9 mouse cellular contexts compared by ENCODE assay signal in genomic region chr17:88195303-88195702, GRCm38 (mm10).
DNase-seq lines count a peak whose midpoint lies in the region; ATAC-seq and TF ChIP-seq lines count a peak whose summit lies in the region.
"Had no signal": no experiment of that assay in that cellular context is flagged by ENCODE, and none has a peak within 500 bp of the region (broad histone marks: within the 10 kb centered on the region; RNA-seq: fewer than 3 reads in every experiment).

No protein-coding gene starts in this region.

- no peak for ATAC-seq in forebrain, embryonic 14.5 days
- ATAC-seq in forebrain, embryonic 15.5 days (replicated peaks) = no peak
- ATAC-seq: midbrain, embryonic 16.5 days had no signal

- no peak overlapping the region for H3K4me2 ChIP-seq in forebrain, embryonic 14.5 days (ENCODE audit: low read length)
- no peak overlapping the region for H3K4me2 ChIP-seq in forebrain, embryonic 15.5 days (replicated peaks)
- peak overlapping the region; percentile 91 for H3K4me2 ChIP-seq in CH12.LX (ENCODE audit: insufficient read depth, low read depth, poor library complexity, severe bottlenecking)

- no peak for TF ChIP-seq CTCF in CH12.LX (conservative IDR thresholded peaks at IDR 0.05 in 1 of 2, IDR thresholded peaks at IDR 0.05 in 1 of 2; ENCODE audit: low read depth in 2 of 2, low read length in 2 of 2)
- no peak for TF ChIP-seq CTCF in thymus, adult 2 months (IDR thresholded peaks at IDR 0.05; ENCODE audit: borderline replicate concordance, control insufficient read depth, extremely low read depth, insufficient read depth, low read length, poor library complexity)

- in situ Hi-C loops in CH12.LX (cut with MboI; ENCODE audit: low pct_ligation_motif_present, low pct_unique_long_range_greater_than_20kb, low sequenced_read_pairs) = no loop called here

- no peaks in the 10 kb centered on the region for H3K36me3 ChIP-seq in forebrain, embryonic 14.5 days (ENCODE audit: control insufficient read depth, insufficient read depth, low read length)
- no peaks in the 10 kb centered on the region for H3K36me3 ChIP-seq in forebrain, embryonic 15.5 days
- peaks cover 22 to 51% of the 10 kb centered on the region in 2 experiments for H3K36me3 ChIP-seq in CH12.LX (replicated peaks in 1 of 2; ENCODE audit: control insufficient read depth in 1 of 2, insufficient read depth in 1 of 2, low read length in 1 of 2)
- H3K36me3 ChIP-seq in thymus, adult 2 months (ENCODE audit: control insufficient read depth, insufficient read depth, low read length) = no peaks in the 10 kb centered on the region

- H3K27me3 ChIP-seq in forebrain, embryonic 14.5 days (replicated peaks; ENCODE audit: control insufficient read depth, insufficient read depth, low read length) = no peaks in the 10 kb centered on the region
- no peaks in the 10 kb centered on the region for H3K27me3 ChIP-seq in forebrain, embryonic 15.5 days
- no peaks in the 10 kb centered on the region for H3K27me3 ChIP-seq in CH12.LX (replicated peaks)
- H3K27me3 ChIP-seq in thymus, adult 2 months (ENCODE audit: control insufficient read depth, insufficient read depth, low read length) = no peaks in the 10 kb centered on the region

- H3K9ac ChIP-seq in forebrain, embryonic 14.5 days (ENCODE audit: low read length) = no peak overlapping the region
- no peak overlapping the region for H3K9ac ChIP-seq in forebrain, embryonic 15.5 days (replicated peaks)
- peak overlapping the region; percentile 57; the same call in 1 of the 2 replicates for H3K9ac ChIP-seq in CH12.LX (ENCODE audit: insufficient read depth, low read depth)

- no peaks in the 10 kb centered on the region for H3K9me3 ChIP-seq in forebrain, embryonic 14.5 days (replicated peaks; ENCODE audit: control insufficient read depth, low read length)
- H3K9me3 ChIP-seq in forebrain, embryonic 15.5 days = no peaks in the 10 kb centered on the region
- peaks cover 3% of the 10 kb centered on the region for H3K9me3 ChIP-seq in CH12.LX (replicated peaks; ENCODE audit: low read length)

- no peak overlapping the region for H3K27ac ChIP-seq in forebrain, embryonic 14.5 days (ENCODE audit: low read depth, low read length)
- H3K27ac ChIP-seq in forebrain, embryonic 15.5 days (replicated peaks) = no peak overlapping the region
- peak overlapping the region; percentile 100 for H3K27ac ChIP-seq in CH12.LX (ENCODE audit: insufficient read depth, low read depth)
- no peak overlapping the region for H3K27ac ChIP-seq in thymus, adult 2 months (ENCODE audit: control insufficient read depth, insufficient read depth, low read length)

- 90% methylated on average over 2 of the region's 2 CpGs for WGBS in forebrain, embryonic 14.5 days
- 88% methylated on average over 2 of the region's 2 CpGs for WGBS in forebrain, embryonic 15.5 days
- 94% methylated on average over 2 of the region's 2 CpGs for WGBS in thymus, adult 2 months

- peak; percentile 91 for TF ChIP-seq EP300 in CH12.LX (IDR thresholded peaks at IDR 0.05; ENCODE audit: low read length)

- H3K4me1 ChIP-seq in forebrain, embryonic 14.5 days (ENCODE audit: control insufficient read depth, insufficient read depth, low read length) = no peaks in the 10 kb centered on the region
- H3K4me1 ChIP-seq in forebrain, embryonic 15.5 days = no peaks in the 10 kb centered on the region
- peaks cover 18 to 63% of the 10 kb centered on the region in 2 experiments for H3K4me1 ChIP-seq in CH12.LX (ENCODE audit: control insufficient read depth in 1 of 2, insufficient read depth in 2 of 2)
- peaks cover 2% of the 10 kb centered on the region for H3K4me1 ChIP-seq in thymus, adult 2 months (replicated peaks; ENCODE audit: control insufficient read depth, insufficient read depth, low read length)

- intact Hi-C loops in left cerebral cortex, postnatal 10 days (cut with DNase I) = no loop called here

- peaks cover 56% of the 10 kb centered on the region for H3K79me2 ChIP-seq in CH12.LX (replicated peaks; ENCODE audit: control insufficient read depth, extremely low read depth, insufficient read depth, poor library complexity, severe bottlenecking)

- peak; percentile 24 for TF ChIP-seq RAD21 in CH12.LX (IDR thresholded peaks at IDR 0.05; ENCODE audit: low read depth, low read length)

- H3K4me3 ChIP-seq in forebrain, embryonic 14.5 days (ENCODE audit: low read depth, low read length) = no peak overlapping the region
- no peak overlapping the region for H3K4me3 ChIP-seq in forebrain, embryonic 15.5 days
- H3K4me3 ChIP-seq in CH12.LX (replicated peaks in 1 of 3; ENCODE audit: low read depth in 2 of 3, low read length in 2 of 3, poor library complexity in 1 of 3) = peak overlapping the region in 2 of 3 experiments; percentile 0 to 80
- H3K4me3 ChIP-seq in thymus, adult 2 months (ENCODE audit: control insufficient read depth, insufficient read depth, low read length) = no peak overlapping the region

- TF ChIP-seq POLR2A in CH12.LX (IDR thresholded peaks at IDR 0.05; ENCODE audit: low read depth, low read length) = no peak; the same call in none of the 2 replicates
- no peak for TF ChIP-seq POLR2A in thymus, adult 2 months (IDR thresholded peaks at IDR 0.05; ENCODE audit: control insufficient read depth, extremely low read depth, insufficient read depth, low read length, poor library complexity)

- dilution Hi-C loops in CH12.LX (cut with MboI; ENCODE audit: extremely low pct_ligation_motif_present, extremely low pct_unique_long_range_greater_than_20kb, low sequenced_read_pairs) = no loop called here

- DNase-seq in forebrain, embryonic 14.5 days (ENCODE audit: low spot score) = peak; percentile 7
- peak; percentile 97 for DNase-seq in CH12.LX (ENCODE audit: extremely low read depth)
- peak; percentile 13 for DNase-seq in fat pad, adult 2 months (ENCODE audit: extremely low read depth, low read depth, low spot score)
- DNase-seq in left cerebral cortex, postnatal 10 days (ENCODE audit: extremely low spot score in 1 of 2, low spot score in 2 of 2) = peak; percentile 11 to 36
- no peak for DNase-seq in thymus, adult 2 months
- no peak for DNase-seq in embryo, embryonic 10.5 days (ENCODE audit: low spot score)
- DNase-seq in cerebellum, postnatal 36 days = no peak

TF ChIP-seq in CH12.LX, 34 proteins besides CTCF, POLR2A, EP300 and RAD21:
- TF ChIP-seq PAX5 (IDR thresholded peaks at IDR 0.05; ENCODE audit: low read length) (no peak), NELFE (IDR thresholded peaks at IDR 0.05; ENCODE audit: low read depth, low read length) (no peak), CHD2 (IDR thresholded peaks at IDR 0.05; ENCODE audit: low read length) (peak; percentile 67), SIN3A (IDR thresholded peaks at IDR 0.05; ENCODE audit: low read length) (peak; percentile 67; the same call in 1 of the 2 replicates), NRF1 (IDR thresholded peaks at IDR 0.05; ENCODE audit: low read depth, low read length) (no peak), ETS1 (conservative IDR thresholded peaks at IDR 0.05; ENCODE audit: low read depth, low read length) (peak; percentile 96), TCF12 (IDR thresholded peaks at IDR 0.05; ENCODE audit: low read depth, low read length) (peak; percentile 86), MAX (IDR thresholded peaks at IDR 0.05; ENCODE audit: low read length) (peak; percentile 96), USF2 (conservative IDR thresholded peaks at IDR 0.05; ENCODE audit: low read depth, low read length) (peak; percentile 99), ZKSCAN1 (IDR thresholded peaks at IDR 0.05; ENCODE audit: borderline replicate concordance, low read depth, low read length) (no peak), KAT2A (IDR thresholded peaks at IDR 0.05; ENCODE audit: insufficient replicate concordance, low read length) (no peak), ZMIZ1 (IDR thresholded peaks at IDR 0.05; ENCODE audit: low read depth, low read length) (no peak), E2F4 (IDR thresholded peaks at IDR 0.05; ENCODE audit: insufficient replicate concordance, low read depth, low read length) (0 out of 2 replicates have a peak, but pooled peaks have one; percentile 21), USF1 (IDR thresholded peaks at IDR 0.05; ENCODE audit: low read depth, low read length) (peak; percentile 95), MXI1 (IDR thresholded peaks at IDR 0.05; ENCODE audit: low read depth, low read length) (peak; percentile 19), CHD1 (IDR thresholded peaks at IDR 0.05; ENCODE audit: low read depth, low read length) (no peak), IRF4 (IDR thresholded peaks at IDR 0.05; ENCODE audit: low read depth, low read length) (peak; percentile 97), JUND (conservative IDR thresholded peaks at IDR 0.05; ENCODE audit: low read depth, low read length) (peak; percentile 97), POLR2AphosphoS2 (IDR thresholded peaks at IDR 0.05; ENCODE audit: low read depth, low read length) (peak; percentile 27; the same call in 1 of the 2 replicates), ZC3H11A (IDR thresholded peaks at IDR 0.05; ENCODE audit: low read depth, low read length) (no peak; the same call in 1 of the 2 replicates), MYC (IDR thresholded peaks at IDR 0.05; ENCODE audit: low read depth, low read length) (peak; percentile 73), MEF2A (IDR thresholded peaks at IDR 0.05; ENCODE audit: borderline replicate concordance, low read depth, low read length) (peak; percentile 84), MAZ (IDR thresholded peaks at IDR 0.05; ENCODE audit: low read depth, low read length) (no peak), JUN (IDR thresholded peaks at IDR 0.05; ENCODE audit: insufficient read depth, low read depth, low read length) (peak; percentile 93), HCFC1 (IDR thresholded peaks at IDR 0.05; ENCODE audit: low read depth, low read length) (no peak), GABPA (IDR thresholded peaks at IDR 0.05; ENCODE audit: insufficient replicate concordance, low read depth, low read length) (no peak), RCOR1 (conservative IDR thresholded peaks at IDR 0.05; ENCODE audit: low read depth, low read length) (0 out of 2 replicates have a peak, but pooled peaks have one; percentile 44), BHLHE40 (IDR thresholded peaks at IDR 0.05; ENCODE audit: low read depth, low read length) (peak; percentile 97), ELF1 (IDR thresholded peaks at IDR 0.05; ENCODE audit: low read depth, low read length) (no peak), MAFK (IDR thresholded peaks at IDR 0.05; ENCODE audit: insufficient replicate concordance, low read length) (peak; percentile 82), TBP (conservative IDR thresholded peaks at IDR 0.05; ENCODE audit: low read depth, low read length) (peak; percentile 79; the same call in 1 of the 2 replicates), SMC3 (IDR thresholded peaks at IDR 0.05; ENCODE audit: low read depth, low read length) (peak; percentile 37), UBTF (IDR thresholded peaks at IDR 0.05; ENCODE audit: low read depth, low read length) (no peak), ZNF384 (IDR thresholded peaks at IDR 0.05; ENCODE audit: low read depth, low read length) (0 out of 2 replicates have a peak, but pooled peaks have one; percentile 20)

Comparison
In these comparisons a context has a peak if more than half of its experiments do, and no peak if none do; other contexts are left out.
1. DNase-seq: peak in forebrain, embryonic 14.5 days (single experiment), CH12.LX (single experiment), fat pad, adult 2 months (single experiment) and left cerebral cortex, postnatal 10 days (2 of 2); none in thymus, adult 2 months (single experiment), embryo, embryonic 10.5 days (single experiment) and cerebellum, postnatal 36 days (0 of 2).
2. H3K4me3 ChIP-seq: peak in CH12.LX (2 of 3); none in forebrain, embryonic 14.5 days (single experiment), forebrain, embryonic 15.5 days (single experiment) and thymus, adult 2 months (single experiment).